Mouse (Mus musculus) E14TG2a.4 (cell line): ENCODE results near the gene Sectm1b.
"Not testable (repeated sequence)": the region's sequence is repeated elsewhere in the genome, so short reads cannot be mapped to it uniquely, and the experiment has no call there.

ENCODE experiments used
- H3K27me3 ChIP-seq: 2 replicates; pipeline ENCODE4 v1.6.1; 2014; ENCODE audit warnings: low read length, control low read depth; ENCODE audit not compliant: insufficient read depth
- H3K36me3 ChIP-seq: 2 replicates; pipeline ENCODE4 v1.6.1; 2014; ENCODE audit warnings: low read length, control low read depth; ENCODE audit not compliant: insufficient read depth
- H3K4me1 ChIP-seq: replicated peaks from 2 replicates; pipeline ENCODE4 v1.6.1; 2014; ENCODE audit warnings: low read depth, low read length, control low read depth
- H3K4me3 ChIP-seq: replicated peaks from 2 replicates; pipeline ENCODE4 v1.5.1; 2014; ENCODE audit warnings: mild to moderate bottlenecking, low read length
- H3K9me3 ChIP-seq: 2 replicates; pipeline ENCODE4 v1.6.1; 2014; ENCODE audit warnings: low read length, control low read depth
- CTCF ChIP-seq: conservative IDR thresholded peaks from 2 replicates; pipeline ENCODE4 v1.5.1; 2014; ENCODE audit warnings: low read length
- NANOG ChIP-seq: IDR thresholded peaks from 2 replicates; pipeline ENCODE4 v1.6.1; 2014; ENCODE audit warnings: borderline replicate concordance, low read length, mixed read lengths
- POU5F1 ChIP-seq: IDR thresholded peaks from 2 replicates; pipeline ENCODE4 v1.6.1; 2014; ENCODE audit warnings: low read length, borderline replicate concordance

Gene Sectm1b

GRCm38 (mm10) chr11:121063379-121063778 lies at the start of gene Sectm1b:
Gene Sectm1b, minus strand, starts transcription at chr11:121063569.
- H3K4me1 ChIP-seq, result no peaks in the 10 kb centered on the region
- H3K4me3 ChIP-seq, result no peak within 1 kb of the TSS
- H3K9me3 ChIP-seq, result peaks cover 13% of the 10 kb centered on the region
- no peaks in the 10 kb centered on the region for H3K36me3 ChIP-seq
- TF ChIP-seq NANOG, result no peak
- no peak for TF ChIP-seq POU5F1
- TF ChIP-seq CTCF, result no peak
- H3K27me3 ChIP-seq, result no peaks in the 10 kb centered on the region; the same call in 1 of the 2 replicates

GRCm38 (mm10) chr11:121112091-121112775 lies 48.9 kb upstream of the Sectm1b start:
- no peaks in the 10 kb centered on the region for H3K36me3 ChIP-seq
- H3K4me3 ChIP-seq, result no peak overlapping the region

GRCm38 (mm10) chr11:121111601-121112000 lies 48.2 kb upstream of the Sectm1b start:
- no peaks in the 10 kb centered on the region for H3K36me3 ChIP-seq
- H3K27me3 ChIP-seq, result peaks cover 8% of the 10 kb centered on the region; the same call in 1 of the 2 replicates
- H3K4me3 ChIP-seq, result no peak overlapping the region
- no peaks in the 10 kb centered on the region for H3K9me3 ChIP-seq
- H3K4me1 ChIP-seq, result no peaks in the 10 kb centered on the region
- TF ChIP-seq CTCF (no peak), NANOG (no peak), POU5F1 (no peak)

More at GRCm38 (mm10) chr11:121112091-121112775, 48.9 kb upstream of the Sectm1b start:
- TF ChIP-seq NANOG (no peak), CTCF (no peak)
- Histone ChIP-seq H3K9me3 (no peaks in the 10 kb centered on the region), H3K27me3 (peaks cover 15% of the 10 kb centered on the region), H3K4me1 (no peaks in the 10 kb centered on the region)

GRCm38 (mm10) chr11:121111051-121111450 lies 47.7 kb upstream of the Sectm1b start:
- no peak for TF ChIP-seq NANOG
- TF ChIP-seq CTCF, result no peak
- no peak for TF ChIP-seq POU5F1

GRCm38 (mm10) chr11:121109986-121110385 lies 46.6 kb upstream of the Sectm1b start:
- H3K4me1 ChIP-seq, result no peaks in the 10 kb centered on the region
- no peak for TF ChIP-seq CTCF
- TF ChIP-seq POU5F1, result no peak
- TF ChIP-seq NANOG, result no peak
- no peaks in the 10 kb centered on the region for H3K36me3 ChIP-seq
- peaks cover 5% of the 10 kb centered on the region; the same call in 1 of the 2 replicates for H3K27me3 ChIP-seq
- H3K4me3 ChIP-seq, result no peak overlapping the region
- H3K9me3 ChIP-seq, result no peaks in the 10 kb centered on the region

More at GRCm38 (mm10) chr11:121111051-121111450, 47.7 kb upstream of the Sectm1b start:
- Histone ChIP-seq H3K36me3 (no peaks in the 10 kb centered on the region), H3K4me1 (no peaks in the 10 kb centered on the region), H3K27me3 (peaks cover 5% of the 10 kb centered on the region; the same call in 1 of the 2 replicates), H3K4me3 (no peak overlapping the region), H3K9me3 (no peaks in the 10 kb centered on the region)

- TF ChIP-seq CTCF, result no peak
- TF ChIP-seq NANOG, result no peak
- no peak for TF ChIP-seq POU5F1
- Histone ChIP-seq H3K36me3 (no peaks in the 10 kb centered on the region), H3K27me3 (peaks cover 5% of the 10 kb centered on the region; the same call in 1 of the 2 replicates), H3K4me1 (no peaks in the 10 kb centered on the region), H3K4me3 (no peak overlapping the region), H3K9me3 (no peaks in the 10 kb centered on the region)
Measured at GRCm38 (mm10) chr11:121108061-121108460, 44.7 kb upstream of the Sectm1b start.

GRCm38 (mm10) chr11:121107242-121107641 lies 43.9 kb upstream of the Sectm1b start:
- H3K9me3 ChIP-seq, H3K27me3 ChIP-seq, H3K4me3 ChIP-seq, H3K36me3 ChIP-seq, H3K4me1 ChIP-seq: not testable (repeated sequence)

GRCm38 (mm10) chr11:121101124-121101805 lies 37.9 kb upstream of the Sectm1b start:
- H3K4me1 ChIP-seq, result no peaks in the 10 kb centered on the region
- no peaks in the 10 kb centered on the region for H3K27me3 ChIP-seq

GRCm38 (mm10) chr11:121100692-121101091 lies 37.3 kb upstream of the Sectm1b start:
- Histone ChIP-seq H3K36me3 (no peaks in the 10 kb centered on the region), H3K4me1 (no peaks in the 10 kb centered on the region), H3K4me3 (no peak overlapping the region), H3K27me3 (no peaks in the 10 kb centered on the region), H3K9me3 (no peaks in the 10 kb centered on the region)
- TF ChIP-seq CTCF, result no peak
- TF ChIP-seq NANOG, result no peak
- TF ChIP-seq POU5F1, result no peak

More at GRCm38 (mm10) chr11:121101124-121101805, 37.9 kb upstream of the Sectm1b start:
- Histone ChIP-seq H3K4me3 (no peak overlapping the region), H3K36me3 (no peaks in the 10 kb centered on the region), H3K9me3 (no peaks in the 10 kb centered on the region)
- TF ChIP-seq CTCF, result no peak
- no peak for TF ChIP-seq POU5F1
- no peak for TF ChIP-seq NANOG
